Mouse (Mus musculus): ENCODE data around the gene Btbd9.

- TF ChIP-seq HCFC1 (IDR thresholded peaks at IDR 0.05; ENCODE audit: borderline replicate concordance, insufficient read depth, low read length) = no peak
- TF ChIP-seq MAFK (IDR thresholded peaks at IDR 0.05; ENCODE audit: insufficient read depth, low read depth, low read length) = no peak
- no peak for TF ChIP-seq CHD2 (IDR thresholded peaks at IDR 0.05; ENCODE audit: low read depth, low read length)
Observed at GRCm38 (mm10) chr17:30339317-30339716, 237.0 kb downstream of the Btbd9 start.
